Mouse (Mus musculus): ENCODE measurements around the gene Ugt1a8. TPM values are rescaled to one million over a fixed set of nuclear protein-coding genes. Genes with fewer than 3 reads are reported as not detected.

Ugt1a8 gene
- polyA plus RNA-seq, 1 experiment, result not detected

- no peaks in the 10 kb centered on the region for H3K27me3 ChIP-seq (ENCODE audit: control insufficient read depth)
- TF ChIP-seq TAL1 (IDR thresholded peaks at IDR 0.05; ENCODE audit: low read length) (no peak), GATA1 (IDR thresholded peaks at IDR 0.05; ENCODE audit: low read length) (no peak)
- H3K4me3 ChIP-seq (replicated peaks), result no peak overlapping the region
- no peaks in the 10 kb centered on the region for H3K4me1 ChIP-seq (ENCODE audit: control insufficient read depth)
- peaks cover 22% of the 10 kb centered on the region for H3K9me3 ChIP-seq (ENCODE audit: control insufficient read depth, low read length)
- H3K36me3 ChIP-seq (ENCODE audit: control insufficient read depth), result no peaks in the 10 kb centered on the region; the same call in 1 of the 2 replicates
Observed at GRCm38 (mm10) chr1:88179657-88180056, 92.0 kb downstream of the Ugt1a8 start.

GRCm38 (mm10) chr1:88186325-88186935, 98.8 kb downstream of the Ugt1a8 start:
- H3K27me3 ChIP-seq (ENCODE audit: control insufficient read depth), result peaks cover 2% of the 10 kb centered on the region; the same call in 1 of the 2 replicates
- H3K4me1 ChIP-seq (ENCODE audit: control insufficient read depth), result no peaks in the 10 kb centered on the region
- no peak overlapping the region for H3K4me3 ChIP-seq (replicated peaks)
- H3K36me3 ChIP-seq (ENCODE audit: control insufficient read depth), result no peaks in the 10 kb centered on the region
- no peaks in the 10 kb centered on the region for H3K9me3 ChIP-seq (ENCODE audit: control insufficient read depth, low read length)
- TF ChIP-seq GATA1 (IDR thresholded peaks at IDR 0.05; ENCODE audit: low read length) (no peak), TAL1 (IDR thresholded peaks at IDR 0.05; ENCODE audit: low read length) (no peak)

GRCm38 (mm10) chr1:88192136-88192535, 104.5 kb downstream of the Ugt1a8 start:
- TF ChIP-seq GATA1 (IDR thresholded peaks at IDR 0.05; ENCODE audit: low read length), result no peak
- Histone ChIP-seq H3K9me3 (ENCODE audit: control insufficient read depth, low read length) (no peaks in the 10 kb centered on the region), H3K27me3 (ENCODE audit: control insufficient read depth) (peaks cover 8% of the 10 kb centered on the region), H3K4me1 (ENCODE audit: control insufficient read depth) (no peaks in the 10 kb centered on the region), H3K4me3 (replicated peaks) (no peak overlapping the region), H3K36me3 (ENCODE audit: control insufficient read depth) (no peaks in the 10 kb centered on the region)

DNA sequence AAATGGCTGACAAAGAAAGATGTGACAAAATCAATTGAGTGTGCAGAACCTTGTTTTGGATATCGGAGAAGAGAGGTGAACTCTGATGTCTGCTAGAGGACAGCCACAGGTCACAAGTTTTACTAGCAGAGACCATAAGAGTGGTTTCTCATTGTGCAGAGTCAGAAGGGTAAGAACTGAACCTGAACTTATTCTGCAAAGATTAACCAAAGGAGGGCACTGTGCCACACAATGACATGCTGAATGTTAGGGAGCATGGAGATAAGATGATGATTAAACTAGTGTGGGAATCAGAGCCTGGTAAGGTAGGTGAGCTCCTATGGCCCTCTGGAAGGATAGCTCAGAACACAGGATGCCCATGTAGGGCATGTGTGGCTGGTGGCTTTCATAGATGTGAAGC, 108.1 kb downstream of the Ugt1a8 start:
- TF ChIP-seq TAL1 (IDR thresholded peaks at IDR 0.05; ENCODE audit: low read length) (no peak), GATA1 (IDR thresholded peaks at IDR 0.05; ENCODE audit: low read length) (no peak)
- Histone ChIP-seq H3K36me3 (ENCODE audit: control insufficient read depth) (no peaks in the 10 kb centered on the region), H3K27me3 (ENCODE audit: control insufficient read depth) (peaks cover 21% of the 10 kb centered on the region), H3K9me3 (ENCODE audit: control insufficient read depth, low read length) (no peaks in the 10 kb centered on the region), H3K4me1 (ENCODE audit: control insufficient read depth) (no peaks in the 10 kb centered on the region), H3K4me3 (replicated peaks) (no peak overlapping the region)

GRCm38 (mm10) chr1:88197443-88197842, 109.8 kb downstream of the Ugt1a8 start:
- Histone ChIP-seq H3K4me3 (replicated peaks) (no peak overlapping the region), H3K36me3 (ENCODE audit: control insufficient read depth) (peaks cover 1% of the 10 kb centered on the region; the same call in 1 of the 2 replicates), H3K4me1 (ENCODE audit: control insufficient read depth) (no peaks in the 10 kb centered on the region), H3K9me3 (ENCODE audit: control insufficient read depth, low read length) (no peaks in the 10 kb centered on the region), H3K27me3 (ENCODE audit: control insufficient read depth) (peaks cover 19% of the 10 kb centered on the region)
- no peak for TF ChIP-seq GATA1 (IDR thresholded peaks at IDR 0.05; ENCODE audit: low read length)
- no peak for TF ChIP-seq TAL1 (IDR thresholded peaks at IDR 0.05; ENCODE audit: low read length)

DNA sequence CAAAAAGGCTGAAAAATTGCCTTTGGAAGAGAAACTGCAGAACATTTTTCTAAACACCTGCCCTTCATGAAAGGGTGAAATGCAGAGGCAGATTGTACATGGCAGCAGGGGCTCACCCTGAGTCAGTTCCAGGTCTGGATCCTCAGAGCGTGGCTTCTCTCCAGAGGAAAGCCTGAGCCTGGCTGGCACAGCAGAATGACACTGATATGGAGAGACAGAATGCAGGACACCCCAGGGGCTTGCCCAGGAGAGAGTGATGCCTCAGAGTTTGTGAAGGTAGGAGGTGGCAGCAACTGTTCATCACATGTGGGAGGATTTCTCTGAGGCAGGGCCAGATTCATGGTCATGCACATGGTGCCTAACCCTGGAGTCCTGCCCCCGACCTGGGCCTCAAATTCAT, 112.4 kb downstream of the Ugt1a8 start:
- TF ChIP-seq GATA1 (IDR thresholded peaks at IDR 0.05; ENCODE audit: low read length), result no peak
- no peak for TF ChIP-seq TAL1 (IDR thresholded peaks at IDR 0.05; ENCODE audit: low read length)
- Histone ChIP-seq H3K36me3 (ENCODE audit: control insufficient read depth) (peaks cover 24% of the 10 kb centered on the region), H3K4me1 (ENCODE audit: control insufficient read depth) (peaks cover 15% of the 10 kb centered on the region), H3K9me3 (ENCODE audit: control insufficient read depth, low read length) (peaks cover 7% of the 10 kb centered on the region), H3K4me3 (replicated peaks) (no peak overlapping the region), H3K27me3 (ENCODE audit: control insufficient read depth) (peaks cover 13% of the 10 kb centered on the region)

GRCm38 (mm10) chr1:88200456-88200855, 112.8 kb downstream of the Ugt1a8 start, which contains the start of gene Ugt1a2:
Gene Ugt1a2 (plus strand): TSS chr1:88200601.
- Histone ChIP-seq H3K4me3 (replicated peaks) (no peak within 1 kb of the TSS), H3K27me3 (ENCODE audit: control insufficient read depth) (peaks cover 13% of the 10 kb centered on the region), H3K36me3 (ENCODE audit: control insufficient read depth) (peaks cover 27% of the 10 kb centered on the region), H3K9me3 (ENCODE audit: control insufficient read depth, low read length) (peaks cover 12% of the 10 kb centered on the region), H3K4me1 (ENCODE audit: control insufficient read depth) (peaks cover 20% of the 10 kb centered on the region)
- TF ChIP-seq TAL1 (IDR thresholded peaks at IDR 0.05; ENCODE audit: low read length), result no peak
- TF ChIP-seq GATA1 (IDR thresholded peaks at IDR 0.05; ENCODE audit: low read length), result no peak

GRCm38 (mm10) chr1:88205294-88205922, 117.8 kb downstream of the Ugt1a8 start, which contains the start of gene Dnajb3:
Gene Dnajb3 (minus strand): TSS chr1:88205782.
- peaks cover 41% of the 10 kb centered on the region for H3K36me3 ChIP-seq (ENCODE audit: control insufficient read depth)
- peaks cover 2% of the 10 kb centered on the region for H3K27me3 ChIP-seq (ENCODE audit: control insufficient read depth)
- peaks cover 16% of the 10 kb centered on the region for H3K9me3 ChIP-seq (ENCODE audit: control insufficient read depth, low read length)
- peaks cover 65% of the 10 kb centered on the region for H3K4me1 ChIP-seq (ENCODE audit: control insufficient read depth)
- TF ChIP-seq TAL1 (IDR thresholded peaks at IDR 0.05; ENCODE audit: low read length), result no peak
- TF ChIP-seq GATA1 (IDR thresholded peaks at IDR 0.05; ENCODE audit: low read length), result peak; percentile 27; the same call in 1 of the 2 replicates
- peak within 1 kb of the TSS; percentile 81 for H3K4me3 ChIP-seq (replicated peaks)

DNA sequence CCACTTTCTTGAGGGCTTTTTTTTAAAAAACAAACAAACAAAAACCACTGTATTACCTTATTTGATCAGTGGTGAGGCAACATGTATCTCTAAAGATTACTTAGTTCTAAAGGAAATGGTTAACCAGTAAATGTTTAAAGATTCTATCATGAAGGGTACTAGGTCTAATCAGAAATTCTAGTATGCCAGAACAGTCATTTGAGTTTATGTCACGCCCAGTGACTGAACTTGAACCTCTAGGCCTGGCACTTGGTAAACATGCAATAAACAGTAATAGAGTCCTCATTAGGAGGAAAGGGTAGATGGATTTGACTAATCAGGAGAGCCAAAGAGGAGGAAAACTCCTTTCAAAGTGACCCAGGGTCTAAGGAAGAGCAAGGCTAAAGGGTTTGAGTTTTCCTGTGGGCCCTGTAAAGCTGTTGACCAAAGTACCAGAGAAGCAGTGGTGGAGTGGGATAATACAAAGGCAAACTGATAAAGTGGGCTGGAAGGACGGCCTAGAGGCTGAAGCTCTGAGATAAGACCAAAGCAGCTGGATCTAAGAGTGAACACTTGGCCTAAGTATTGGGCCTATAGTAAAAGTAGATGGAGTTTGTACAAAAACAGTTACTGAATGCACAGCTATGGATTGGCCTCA, 119.3 kb downstream of the Ugt1a8 start:
- peaks cover 41% of the 10 kb centered on the region for H3K36me3 ChIP-seq (ENCODE audit: control insufficient read depth)
- peak; percentile 88 for TF ChIP-seq TAL1 (IDR thresholded peaks at IDR 0.05; ENCODE audit: low read length)
- peak; percentile 97 for TF ChIP-seq GATA1 (IDR thresholded peaks at IDR 0.05; ENCODE audit: low read length)
- H3K4me3 ChIP-seq (replicated peaks), result peak overlapping the region; percentile 25
- H3K9me3 ChIP-seq (ENCODE audit: control insufficient read depth, low read length), result peaks cover 21% of the 10 kb centered on the region
- H3K4me1 ChIP-seq (ENCODE audit: control insufficient read depth), result peaks cover 65% of the 10 kb centered on the region
- no peaks in the 10 kb centered on the region for H3K27me3 ChIP-seq (ENCODE audit: control insufficient read depth)
